Mouse (Mus musculus): ENCODE data around the gene Ap2a2.

GRCm38 (mm10) chr7:141662223-141662622 is 100.2 kb downstream of the Ap2a2 start:
- TF ChIP-seq CTCF (IDR thresholded peaks at IDR 0.05; ENCODE audit: control insufficient read depth, insufficient read depth, insufficient read length) (no peak), USF1 (IDR thresholded peaks at IDR 0.05; ENCODE audit: low read depth) (no peak), MYOD1 (IDR thresholded peaks at IDR 0.05; ENCODE audit: control insufficient read depth, insufficient read length, low read depth) (no peak), CEBPB (IDR thresholded peaks at IDR 0.05; ENCODE audit: low read depth) (no peak), MAX (IDR thresholded peaks at IDR 0.05) (no peak), MYOG (IDR thresholded peaks at IDR 0.05; ENCODE audit: control insufficient read depth, extremely low read depth, insufficient read length) (no peak), FOSL1 (IDR thresholded peaks at IDR 0.05; ENCODE audit: insufficient read depth, low read length, poor library complexity, severe bottlenecking) (no peak)

Measured in C2C12 (cell line).